Mouse (Mus musculus) lung, postnatal 0 days (tissue): ENCODE measurements around the gene Xaf1.

Experiments used
- CTCF ChIP-seq: IDR thresholded peaks from 2 replicates; pipeline ENCODE4 v1.5.1; 2016; ENCODE audit warnings: antibody characterized with exemption, mild to moderate bottlenecking
- EP300 ChIP-seq: IDR thresholded peaks from 2 replicates; pipeline ENCODE4 v1.6.1; 2016; ENCODE audit warnings: antibody characterized with exemption, mild to moderate bottlenecking, control low read depth

GRCm38 (mm10) chr11:72287543-72287942, 13.9 kb upstream of the Xaf1 start:
- TF ChIP-seq CTCF = no peak
- no peak for TF ChIP-seq EP300
